Mouse (Mus musculus) liver, embryonic 16.5 days (tissue): ENCODE results near the gene Cntn5. TPM values are rescaled to one million over a fixed set of nuclear protein-coding genes. Genes with fewer than 3 reads are reported as not detected.

ENCODE experiments used
- ATAC-seq: fragments of 200-750 bp; cut with Nextera tagmentation; 2 replicates; pipeline ENCODE4 v1.8.0; 2017; ENCODE audit warnings: low read depth, mild to moderate bottlenecking, moderate number of reproducible peaks, moderate library complexity
- H3K27ac ChIP-seq: fragments of 300-500 bp; sonication (generic); 2 replicates; pipeline ENCODE4 v1.5.1; 2014; ENCODE audit warnings: mild to moderate bottlenecking, low read length
- H3K27me3 ChIP-seq: fragments of 300-500 bp; sonication (generic); 2 replicates; pipeline ENCODE4 v1.6.1; 2014; ENCODE audit warnings: low read depth, low read length, mixed read lengths; ENCODE audit not compliant: control insufficient read depth, insufficient read depth
- H3K36me3 ChIP-seq: fragments of 300-500 bp; sonication (generic); 2 replicates; pipeline ENCODE4 v1.6.1; 2014; ENCODE audit warnings: mild to moderate bottlenecking; ENCODE audit not compliant: control insufficient read depth, insufficient read depth
- H3K4me1 ChIP-seq: fragments of 300-500 bp; sonication (generic); 2 replicates; pipeline ENCODE4 v1.6.1; 2014; ENCODE audit warnings: low read depth, low read length, mixed read lengths; ENCODE audit not compliant: control insufficient read depth
- H3K4me2 ChIP-seq: fragments of 300-500 bp; sonication (generic); 2 replicates; pipeline ENCODE4 v1.6.1; 2014; ENCODE audit warnings: low read depth, low read length, mixed read lengths
- H3K4me3 ChIP-seq: fragments of 300-500 bp; sonication (generic); 2 replicates; pipeline ENCODE4 v1.5.1; 2014; ENCODE audit warnings: low read depth, mild to moderate bottlenecking, low read length
- H3K9ac ChIP-seq: fragments of 300-500 bp; sonication (generic); 2 replicates; pipeline ENCODE4 v1.6.1; 2014; ENCODE audit warnings: low read depth, low read length
- H3K9me3 ChIP-seq: fragments of 300-500 bp; sonication (generic); replicated peaks from 2 replicates; pipeline ENCODE4 v1.6.1; 2016; ENCODE audit warnings: low read length; ENCODE audit not compliant: control insufficient read depth
- WGBS: fragments of 180-500 bp; shearing (Covaris S2); extraction: QIAGEN DNeasy Blood & Tissue Kit; methylation state at CpG from one replicate; pipeline ENCODE4 v1.1.7; 2014; ENCODE audit not compliant: insufficient replicate concordance; 5-methylcytosine and 5-hydroxymethylcytosine counted together
- polyA plus RNA-seq: library from polyadenylated mRNA; unstranded; fragments of >200 nt; fragmentation: Nextera tagmentation; extraction: Ambion mirVana; gene quantifications from 2 replicates; pipeline ENCODE4 v1.2.1, GENCODE M21; 2015

The Cntn5 gene
- polyA plus RNA-seq, 1 experiment from 2014 or later, result not detected

DNA sequence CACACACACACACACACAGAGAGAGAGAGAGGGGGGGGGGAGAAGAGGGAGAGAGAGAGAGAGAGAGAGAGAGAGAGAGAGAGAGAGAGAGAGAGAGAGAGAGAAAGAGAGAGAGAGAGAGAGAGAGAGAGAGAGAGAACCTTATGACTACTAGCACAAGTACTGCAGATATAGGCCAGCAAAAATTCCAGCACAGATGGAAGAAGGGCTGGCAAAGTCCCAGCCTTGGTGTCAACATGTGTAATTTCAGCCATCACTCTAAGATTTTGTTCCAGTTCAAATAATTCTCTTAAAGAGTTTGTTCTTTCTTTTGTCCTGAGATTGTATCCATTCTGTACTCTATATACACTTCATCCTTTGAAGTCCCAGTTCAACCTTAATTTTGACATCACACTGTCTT lies 238.8 kb downstream of the Cntn5 start:
- H3K9me3 ChIP-seq, result no peaks in the 10 kb centered on the region
- ATAC-seq, result no peak
- H3K4me2 ChIP-seq, result no peak overlapping the region
- H3K4me1 ChIP-seq, result no peaks in the 10 kb centered on the region
- H3K36me3 ChIP-seq, result no peaks in the 10 kb centered on the region
- no peak overlapping the region for H3K4me3 ChIP-seq
- H3K9ac ChIP-seq, result no peak overlapping the region
- H3K27me3 ChIP-seq, result no peaks in the 10 kb centered on the region
- H3K27ac ChIP-seq, result no peak overlapping the region

DNA sequence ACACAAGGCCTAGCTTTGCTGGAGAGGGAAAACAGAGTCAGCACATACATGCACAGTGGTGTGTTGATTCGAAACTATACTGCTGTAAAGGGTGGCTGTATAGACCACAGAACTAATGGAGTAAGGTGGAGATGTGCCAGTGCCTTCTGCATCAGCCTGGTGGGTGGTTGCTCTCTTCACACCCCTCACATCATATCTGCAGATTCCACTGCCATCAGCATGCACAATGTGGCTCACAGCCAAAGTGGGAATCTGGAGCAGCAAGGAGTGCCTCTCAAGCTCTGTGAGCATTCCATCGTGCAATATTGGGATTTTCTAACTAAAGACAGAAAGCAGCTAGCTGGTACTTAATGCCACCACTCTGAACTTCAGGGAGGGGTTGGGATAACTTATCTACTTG lies 241.5 kb downstream of the Cntn5 start:
- no peaks in the 10 kb centered on the region for H3K36me3 ChIP-seq
- H3K4me2 ChIP-seq, result no peak overlapping the region
- no peaks in the 10 kb centered on the region for H3K27me3 ChIP-seq
- ATAC-seq, result no peak
- H3K4me1 ChIP-seq, result no peaks in the 10 kb centered on the region
- no peaks in the 10 kb centered on the region for H3K9me3 ChIP-seq
- 32% methylated on average over 2 of the region's 2 CpGs for WGBS
- H3K27ac ChIP-seq, result no peak overlapping the region
- no peak overlapping the region for H3K4me3 ChIP-seq
- no peak overlapping the region for H3K9ac ChIP-seq

DNA sequence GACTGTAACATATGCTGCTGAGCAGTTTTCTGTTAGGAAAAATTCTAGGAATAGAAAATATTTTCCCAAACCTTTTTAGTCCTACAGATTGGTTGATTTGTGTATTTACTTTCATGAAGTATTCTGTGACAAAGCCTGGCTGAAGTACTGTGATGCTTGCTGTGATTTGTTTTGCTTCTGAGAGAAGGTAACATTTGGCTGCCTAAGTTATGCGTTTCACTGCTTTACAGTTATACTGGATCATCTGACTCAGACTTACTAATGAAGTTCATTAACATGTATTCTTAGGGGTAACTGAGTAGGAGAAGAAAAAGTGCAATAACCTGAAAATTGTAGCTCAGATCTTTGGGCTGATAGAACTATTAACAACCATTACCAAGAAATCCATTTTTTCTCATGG lies 245.1 kb downstream of the Cntn5 start:
- no peak overlapping the region for H3K9ac ChIP-seq
- H3K9me3 ChIP-seq, result no peaks in the 10 kb centered on the region
- 62% methylated on average over 1 of the region's 1 CpGs for WGBS
- no peaks in the 10 kb centered on the region for H3K4me1 ChIP-seq
- H3K4me2 ChIP-seq, result no peak overlapping the region
- H3K36me3 ChIP-seq, result no peaks in the 10 kb centered on the region
- no peak for ATAC-seq
- H3K27ac ChIP-seq, result no peak overlapping the region
- no peaks in the 10 kb centered on the region for H3K27me3 ChIP-seq
- H3K4me3 ChIP-seq, result no peak overlapping the region

DNA sequence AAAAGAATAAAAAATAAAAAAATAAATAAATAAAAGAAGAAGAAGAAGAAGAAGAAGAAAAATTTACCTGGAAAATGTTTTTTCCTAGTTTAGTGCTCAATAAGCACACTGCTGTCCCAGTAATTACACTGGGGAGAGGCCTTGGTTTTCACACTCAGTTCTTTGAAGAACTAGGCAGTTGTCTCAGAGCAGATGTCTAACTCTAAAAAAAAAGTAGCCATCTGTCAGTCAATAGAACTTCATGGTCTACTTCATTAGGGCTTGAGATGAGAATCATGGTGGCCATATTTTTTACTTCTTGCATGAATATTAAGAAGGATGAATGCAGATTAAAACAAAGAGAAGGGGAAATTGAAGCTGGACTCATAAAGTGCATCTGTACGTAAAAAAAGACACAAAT lies 246.5 kb downstream of the Cntn5 start:
- Histone ChIP-seq H3K36me3 (no peaks in the 10 kb centered on the region), H3K4me3 (no peak overlapping the region), H3K9me3 (no peaks in the 10 kb centered on the region), H3K9ac (no peak overlapping the region), H3K27ac (no peak overlapping the region), H3K4me2 (no peak overlapping the region), H3K4me1 (no peaks in the 10 kb centered on the region), H3K27me3 (no peaks in the 10 kb centered on the region)
- WGBS, result 46% methylated on average over 1 of the region's 1 CpGs
- no peak for ATAC-seq

DNA sequence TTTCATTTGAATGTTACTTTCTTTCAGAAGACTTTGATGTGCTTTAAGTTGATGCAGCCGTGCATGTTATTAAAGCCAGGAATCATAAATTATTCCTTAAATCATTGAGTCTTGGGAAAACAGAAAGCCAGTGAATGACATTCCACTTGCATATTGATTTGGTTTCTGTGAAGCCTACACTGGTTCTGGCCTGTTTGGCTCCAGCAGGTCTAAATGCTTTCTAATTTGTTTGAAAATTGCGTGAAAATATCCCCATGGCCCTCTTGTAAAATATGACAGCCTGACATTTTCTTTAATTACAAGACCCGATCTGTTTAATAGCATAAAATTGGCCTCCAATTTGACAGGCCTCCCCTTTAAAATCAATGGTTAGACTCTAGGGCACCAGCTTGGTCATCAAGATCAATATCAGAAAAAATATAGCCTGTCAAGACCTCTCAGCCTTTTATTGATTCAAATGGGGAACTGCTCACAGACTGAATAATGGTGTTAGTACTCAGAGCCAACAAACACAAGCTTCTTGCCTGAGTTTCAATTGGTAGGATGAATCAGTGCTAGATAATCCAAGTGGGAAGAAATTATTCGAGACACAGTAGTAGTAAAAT lies 247.3 kb downstream of the Cntn5 start:
- Histone ChIP-seq H3K4me3 (no peak overlapping the region), H3K4me2 (no peak overlapping the region), H3K27me3 (no peaks in the 10 kb centered on the region), H3K27ac (no peak overlapping the region), H3K9ac (no peak overlapping the region), H3K36me3 (no peaks in the 10 kb centered on the region), H3K4me1 (no peaks in the 10 kb centered on the region), H3K9me3 (no peaks in the 10 kb centered on the region)
- no peak for ATAC-seq
- WGBS, result 52% methylated on average over 4 of the region's 4 CpGs

DNA sequence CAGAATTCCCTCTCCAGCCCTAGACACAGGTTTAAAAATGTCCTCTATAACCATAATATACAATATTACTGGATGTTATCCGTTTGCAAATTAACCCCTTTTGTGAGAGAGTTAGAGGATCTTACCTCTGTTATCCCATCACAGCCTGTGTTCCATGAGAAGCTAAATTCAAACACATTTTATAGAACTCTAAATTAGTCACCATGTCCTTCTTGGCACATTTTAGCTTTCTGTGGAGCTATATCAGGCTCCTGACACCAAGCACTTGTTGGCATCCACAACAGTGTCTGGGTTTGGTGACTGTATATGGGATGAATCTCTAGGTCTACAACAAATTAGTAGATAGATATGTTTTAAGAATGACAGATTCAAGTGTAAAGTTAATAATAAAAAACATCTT lies 253.9 kb downstream of the Cntn5 start:
- 28% methylated on average over 1 of the region's 1 CpGs for WGBS
- no peaks in the 10 kb centered on the region for H3K9me3 ChIP-seq
- ATAC-seq, result no peak
- H3K27ac ChIP-seq, result no peak overlapping the region
- H3K4me3 ChIP-seq, result no peak overlapping the region
- H3K9ac ChIP-seq, result no peak overlapping the region
- H3K4me2 ChIP-seq, result no peak overlapping the region
- no peaks in the 10 kb centered on the region for H3K27me3 ChIP-seq
- no peaks in the 10 kb centered on the region for H3K4me1 ChIP-seq
- no peaks in the 10 kb centered on the region for H3K36me3 ChIP-seq

DNA sequence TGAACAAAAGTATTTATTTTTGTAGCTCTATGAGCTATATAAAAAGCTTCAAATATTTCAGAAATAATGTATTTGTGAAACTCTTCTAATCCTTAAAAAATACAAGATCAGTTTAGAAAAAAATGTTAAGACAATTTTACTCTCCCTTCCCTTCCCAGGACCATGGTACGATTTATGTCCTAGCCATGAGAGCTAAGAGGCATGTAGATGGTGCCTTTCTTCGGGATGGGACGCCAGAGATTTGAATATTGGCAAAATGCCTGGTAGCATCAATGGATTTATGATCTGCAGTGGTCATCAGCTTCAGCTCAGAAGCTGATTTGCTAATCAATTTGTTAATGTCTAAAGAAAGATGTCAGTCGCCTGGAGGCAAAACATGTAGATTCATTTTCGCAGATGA lies 258.6 kb downstream of the Cntn5 start:
- Histone ChIP-seq H3K27ac (no peak overlapping the region), H3K9ac (no peak overlapping the region), H3K36me3 (no peaks in the 10 kb centered on the region), H3K9me3 (no peaks in the 10 kb centered on the region), H3K4me3 (no peak overlapping the region), H3K4me1 (no peaks in the 10 kb centered on the region), H3K4me2 (no peak overlapping the region), H3K27me3 (no peaks in the 10 kb centered on the region)
- ATAC-seq, result no peak
- 76% methylated on average over 5 of the region's 5 CpGs for WGBS

DNA sequence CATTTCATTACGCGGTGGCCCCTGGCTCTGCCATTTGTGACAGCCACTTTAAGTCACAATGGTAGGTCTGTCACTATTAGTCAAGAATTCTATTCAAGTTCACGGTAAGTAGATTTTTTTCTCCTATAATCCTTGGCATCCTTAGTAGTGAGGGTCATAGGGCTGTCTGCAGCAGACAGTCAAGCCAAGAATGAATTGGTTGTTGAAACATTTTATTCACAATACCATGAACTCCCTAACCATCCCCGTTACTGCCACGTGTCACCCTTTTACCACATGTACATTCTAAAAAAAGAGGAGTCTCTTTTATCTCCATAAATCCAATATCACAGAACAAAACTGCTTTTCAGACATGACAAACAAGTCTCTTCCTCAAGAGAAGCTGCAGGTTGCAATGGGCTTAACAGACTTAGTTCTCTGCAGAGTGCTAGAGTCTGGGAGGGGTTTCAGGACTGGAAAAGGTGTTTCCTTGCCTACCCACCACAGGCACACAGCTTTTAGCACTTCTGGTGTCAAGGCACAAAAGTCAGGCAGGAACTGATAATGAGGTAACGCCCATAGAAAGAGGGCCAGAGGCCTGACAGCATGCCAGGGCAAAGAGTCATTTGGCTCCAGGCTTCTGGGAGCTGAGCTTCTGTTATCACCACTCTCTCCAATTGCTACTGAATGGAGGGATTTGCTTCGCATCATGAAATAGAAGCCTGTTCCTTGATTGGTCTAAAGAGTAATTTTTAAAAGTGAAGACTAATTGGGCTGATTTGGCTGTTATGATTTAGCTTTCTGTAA lies 259.3 kb downstream of the Cntn5 start:
- Histone ChIP-seq H3K4me2 (no peak overlapping the region), H3K4me1 (no peaks in the 10 kb centered on the region), H3K27ac (no peak overlapping the region), H3K4me3 (no peak overlapping the region), H3K27me3 (no peaks in the 10 kb centered on the region), H3K36me3 (no peaks in the 10 kb centered on the region), H3K9ac (no peak overlapping the region), H3K9me3 (no peaks in the 10 kb centered on the region)
- ATAC-seq, result no peak
- WGBS, result 48% methylated on average over 7 of the region's 7 CpGs

DNA sequence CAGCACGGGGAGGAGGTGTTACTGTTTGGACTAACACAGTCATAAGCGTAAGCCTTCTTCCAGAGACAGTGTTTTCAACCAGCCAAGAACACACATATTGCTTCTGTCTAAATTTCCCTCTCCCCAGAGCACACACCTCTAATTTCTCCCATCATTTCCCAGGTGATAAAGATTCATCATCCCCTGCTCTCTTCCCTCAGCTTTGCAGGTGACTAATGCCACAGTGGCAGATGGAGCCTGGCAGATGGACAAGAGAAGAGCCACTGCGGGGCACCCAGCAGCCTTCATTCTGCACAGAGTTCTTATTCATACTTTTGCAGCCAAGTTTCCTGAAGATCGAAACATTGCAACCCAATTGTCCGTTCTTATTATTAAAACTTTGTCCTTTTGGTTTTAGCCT lies 286.5 kb downstream of the Cntn5 start:
- Histone ChIP-seq H3K4me2 (no peak overlapping the region), H3K9me3 (no peaks in the 10 kb centered on the region), H3K36me3 (no peaks in the 10 kb centered on the region), H3K9ac (no peak overlapping the region), H3K27ac (no peak overlapping the region), H3K27me3 (no peaks in the 10 kb centered on the region), H3K4me1 (no peaks in the 10 kb centered on the region), H3K4me3 (no peak overlapping the region)
- ATAC-seq, result no peak
- WGBS, result 64% methylated on average over 5 of the region's 5 CpGs
